Mouse (Mus musculus) embryonic facial prominence, embryonic 10.5 days (tissue): ENCODE results near the gene Dennd1a. TPM values are rescaled to one million over a fixed set of nuclear protein-coding genes. Genes with fewer than 3 reads are reported as not detected.

ENCODE experiments used
- DNase-seq: peaks from one replicate; pipeline ENCODE4 v3.0.0-alpha.2; 2017; ENCODE audit warnings: low spot score
- H3K27ac ChIP-seq: fragments of 300-500 bp; sonication (generic); replicated peaks from 2 replicates; pipeline ENCODE4 v1.5.1; 2016; ENCODE audit warnings: mild to moderate bottlenecking
- H3K27me3 ChIP-seq: fragments of 300-500 bp; sonication (generic); replicated peaks from 2 replicates; pipeline ENCODE4 v1.6.1; 2016; ENCODE audit warnings: low read depth, mild to moderate bottlenecking; ENCODE audit not compliant: poor library complexity, severe bottlenecking
- H3K36me3 ChIP-seq: fragments of 300-500 bp; sonication (generic); replicated peaks from 2 replicates; pipeline ENCODE4 v1.6.1; 2016; ENCODE audit warnings: mild to moderate bottlenecking, moderate library complexity
- H3K4me1 ChIP-seq: fragments of 300-500 bp; sonication (generic); 2 replicates; pipeline ENCODE4 v1.6.1; 2016
- H3K4me3 ChIP-seq: fragments of 300-500 bp; sonication (generic); 2 replicates; pipeline ENCODE4 v1.5.1; 2016; ENCODE audit warnings: mild to moderate bottlenecking, moderate library complexity
- H3K9me3 ChIP-seq: fragments of 300-500 bp; sonication (generic); 2 replicates; pipeline ENCODE4 v1.6.1; 2016; ENCODE audit warnings: mild to moderate bottlenecking
- WGBS: fragments of 180-500 bp; shearing (Covaris S2); methylation state at CpG from one replicate; pipeline ENCODE4 v1.1.7; 2016; 5-methylcytosine and 5-hydroxymethylcytosine counted together
- polyA plus RNA-seq: library from polyadenylated mRNA; unstranded; fragments of >200 nt; fragmentation: Nextera tagmentation; extraction: Ambion mirVana; gene quantifications from 2 replicates; pipeline ENCODE4 v1.2.1, GENCODE M21; 2016

Gene Dennd1a
- polyA plus RNA-seq, 1 experiment from 2014 or later = 13.7 TPM

GRCm38 (mm10) chr2:38144831-38145230, 142.4 kb downstream of the Dennd1a start:
- no peaks in the 10 kb centered on the region for H3K9me3 ChIP-seq
- H3K36me3 ChIP-seq = no peaks in the 10 kb centered on the region
- H3K27ac ChIP-seq = 0 out of 2 replicates have a peak overlapping the region, but pooled peaks have one; percentile 30
- no peak overlapping the region for H3K4me3 ChIP-seq
- H3K4me1 ChIP-seq = peaks cover 41% of the 10 kb centered on the region
- DNase-seq = no peak
- H3K27me3 ChIP-seq = no peaks in the 10 kb centered on the region

DNA sequence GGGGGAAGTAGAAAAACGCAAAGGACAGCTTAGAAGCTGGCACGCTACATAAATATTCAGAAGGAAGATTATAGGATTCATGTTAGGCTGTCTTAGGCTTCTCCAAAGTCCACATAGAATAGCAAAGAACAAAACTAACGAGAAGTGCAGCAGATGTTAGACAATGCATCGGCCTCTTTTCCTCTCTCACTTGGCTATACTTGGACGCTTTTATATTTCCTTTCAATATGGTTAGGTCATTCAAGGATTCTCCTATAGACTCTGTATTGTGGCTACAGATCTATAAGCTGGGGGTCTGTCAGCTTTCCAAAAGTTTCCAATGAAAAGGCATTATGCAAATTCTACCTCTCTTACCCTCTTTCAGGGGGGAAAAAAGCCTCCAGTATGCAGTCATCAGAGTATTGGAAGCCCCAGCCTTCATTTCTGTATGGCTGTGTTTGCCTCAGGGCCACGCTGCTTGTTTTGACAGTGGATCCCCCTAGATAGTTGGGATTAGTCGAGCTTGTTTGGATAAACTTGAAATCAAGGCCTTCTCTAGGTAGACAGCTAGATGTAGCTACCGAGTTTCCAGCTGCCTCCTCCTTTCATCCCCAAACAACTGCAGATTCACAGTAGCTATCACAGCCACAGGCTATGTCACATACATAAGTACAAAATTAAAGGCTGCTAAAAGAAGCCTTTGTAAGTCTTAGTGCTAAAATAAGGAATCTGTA, 143.0 kb downstream of the Dennd1a start:
- WGBS = 37% methylated on average over 8 of the region's 8 CpGs
- no peaks in the 10 kb centered on the region for H3K9me3 ChIP-seq
- H3K4me3 ChIP-seq = no peak overlapping the region
- H3K27me3 ChIP-seq = no peaks in the 10 kb centered on the region
- no peaks in the 10 kb centered on the region for H3K36me3 ChIP-seq
- DNase-seq = peak; percentile 15
- peaks cover 45% of the 10 kb centered on the region for H3K4me1 ChIP-seq
- 0 out of 2 replicates have a peak overlapping the region, but pooled peaks have one; percentile 30 for H3K27ac ChIP-seq

- Histone ChIP-seq H3K27ac (no peak overlapping the region), H3K4me1 (peaks cover 47% of the 10 kb centered on the region), H3K9me3 (no peaks in the 10 kb centered on the region), H3K4me3 (no peak overlapping the region), H3K27me3 (no peaks in the 10 kb centered on the region), H3K36me3 (no peaks in the 10 kb centered on the region)
- DNase-seq = no peak
- 40% methylated on average over 5 of the region's 5 CpGs for WGBS
Observed at GRCm38 (mm10) chr2:38142905-38143304, 144.3 kb downstream of the Dennd1a start.

GRCm38 (mm10) chr2:38142210-38142609, 145.0 kb downstream of the Dennd1a start:
- no peak for DNase-seq
- WGBS = 66% methylated on average over 2 of the region's 2 CpGs
- peaks cover 50% of the 10 kb centered on the region for H3K4me1 ChIP-seq

GRCm38 (mm10) chr2:38139536-38139935, 147.7 kb downstream of the Dennd1a start:
- H3K27me3 ChIP-seq = no peaks in the 10 kb centered on the region
- no peak for DNase-seq
- H3K4me1 ChIP-seq = peaks cover 39% of the 10 kb centered on the region
- 64% methylated on average over 3 of the region's 3 CpGs for WGBS
- no peak overlapping the region for H3K4me3 ChIP-seq
- no peaks in the 10 kb centered on the region for H3K9me3 ChIP-seq
- H3K36me3 ChIP-seq = no peaks in the 10 kb centered on the region
- no peak overlapping the region for H3K27ac ChIP-seq

More at GRCm38 (mm10) chr2:38142210-38142609, 145.0 kb downstream of the Dennd1a start:
- Histone ChIP-seq H3K36me3 (no peaks in the 10 kb centered on the region), H3K27ac (no peak overlapping the region), H3K9me3 (no peaks in the 10 kb centered on the region), H3K27me3 (no peaks in the 10 kb centered on the region), H3K4me3 (no peak overlapping the region)

GRCm38 (mm10) chr2:38137086-38137485, 150.1 kb downstream of the Dennd1a start:
- no peaks in the 10 kb centered on the region for H3K36me3 ChIP-seq
- WGBS = 43% methylated on average over 5 of the region's 5 CpGs
- H3K27me3 ChIP-seq = 0 out of 2 replicates have a peak, but pooled peaks cover 5% of the 10 kb centered on the region
- H3K9me3 ChIP-seq = no peaks in the 10 kb centered on the region
- peak; percentile 46 for DNase-seq
- peaks cover 21% of the 10 kb centered on the region for H3K4me1 ChIP-seq
- no peak overlapping the region for H3K27ac ChIP-seq
- no peak overlapping the region for H3K4me3 ChIP-seq

GRCm38 (mm10) chr2:38135427-38135826, 151.8 kb downstream of the Dennd1a start:
- Histone ChIP-seq H3K4me3 (no peak overlapping the region), H3K27me3 (0 out of 2 replicates have a peak, but pooled peaks cover 5% of the 10 kb centered on the region), H3K4me1 (peaks cover 20% of the 10 kb centered on the region), H3K27ac (no peak overlapping the region), H3K9me3 (no peaks in the 10 kb centered on the region), H3K36me3 (no peaks in the 10 kb centered on the region)
- no peak for DNase-seq
- 65% methylated on average over 3 of the region's 3 CpGs for WGBS

DNA sequence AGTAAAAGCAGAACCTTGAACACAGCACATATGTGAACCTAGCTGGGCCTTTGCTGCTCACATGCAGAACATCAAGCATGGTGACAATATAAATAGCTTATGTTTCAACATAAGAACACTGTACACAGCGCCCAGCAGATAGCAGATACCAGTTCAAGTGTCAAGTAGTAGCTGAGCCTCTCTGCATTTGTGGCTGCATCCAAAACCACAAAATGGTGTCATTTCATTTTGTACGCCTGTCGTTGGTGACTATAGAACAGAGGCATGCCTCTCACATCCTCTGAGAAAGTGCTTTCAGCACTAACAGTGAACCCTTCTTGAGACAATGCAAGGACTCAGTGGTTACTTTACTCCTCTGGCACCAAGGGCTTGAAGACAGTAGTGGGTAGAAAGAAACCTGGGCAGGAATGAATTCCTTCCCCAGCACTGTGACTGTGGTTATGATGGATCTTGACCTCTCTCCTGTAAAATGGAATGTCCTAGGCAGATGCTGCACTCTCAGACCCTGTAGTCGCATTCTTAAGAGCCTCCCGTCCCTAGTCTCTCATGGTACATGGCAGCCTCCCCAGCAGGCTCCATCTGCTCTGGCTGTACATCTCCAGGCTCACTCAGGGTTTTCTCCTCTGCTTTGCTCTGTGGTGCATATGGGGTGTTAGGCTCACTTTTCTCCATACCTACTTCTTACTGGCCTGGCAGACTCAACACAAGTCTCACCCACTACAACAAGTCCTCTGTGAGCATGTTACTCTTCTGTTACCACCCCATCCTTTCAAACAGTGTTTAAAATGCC, 154.0 kb downstream of the Dennd1a start:
- DNase-seq = no peak
- Histone ChIP-seq H3K4me1 (peaks cover 8% of the 10 kb centered on the region; the same call in 1 of the 2 replicates), H3K36me3 (no peaks in the 10 kb centered on the region), H3K27me3 (0 out of 2 replicates have a peak, but pooled peaks cover 5% of the 10 kb centered on the region), H3K27ac (no peak overlapping the region), H3K9me3 (no peaks in the 10 kb centered on the region), H3K4me3 (no peak overlapping the region)
- WGBS = 90% methylated on average over 5 of the region's 5 CpGs

- H3K9me3 ChIP-seq = no peaks in the 10 kb centered on the region
- H3K4me3 ChIP-seq = no peak overlapping the region
- 0 out of 2 replicates have a peak, but pooled peaks cover 5% of the 10 kb centered on the region for H3K27me3 ChIP-seq
- H3K27ac ChIP-seq = no peak overlapping the region
- DNase-seq = no peak
- H3K4me1 ChIP-seq = peaks cover 7% of the 10 kb centered on the region; the same call in 1 of the 2 replicates
- no peaks in the 10 kb centered on the region for H3K36me3 ChIP-seq
- 81% methylated on average over 1 of the region's 1 CpGs for WGBS
Observed at GRCm38 (mm10) chr2:38132233-38132822, 154.9 kb downstream of the Dennd1a start.

DNA sequence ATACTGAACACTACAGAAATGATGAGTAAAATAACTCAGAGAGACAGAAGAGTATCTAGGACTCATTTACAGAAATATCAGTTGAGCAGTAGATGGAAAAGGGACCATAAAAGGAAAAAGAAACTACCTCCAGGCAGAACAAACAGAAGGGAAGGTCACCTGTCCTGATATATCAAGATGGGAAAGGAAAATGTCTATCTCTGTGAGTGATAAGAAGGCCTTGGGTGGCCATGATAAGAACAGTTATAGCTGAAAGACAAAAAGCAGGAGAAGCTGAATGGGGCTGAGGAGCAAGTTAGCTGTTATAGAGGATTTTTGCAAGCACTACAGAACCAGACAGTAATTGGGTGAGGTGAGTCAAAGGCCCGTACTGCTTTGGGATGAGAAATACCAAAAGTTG, 155.7 kb downstream of the Dennd1a start:
- Histone ChIP-seq H3K27me3 (0 out of 2 replicates have a peak, but pooled peaks cover 5% of the 10 kb centered on the region), H3K4me1 (0 out of 2 replicates have a peak, but pooled peaks cover 3% of the 10 kb centered on the region), H3K9me3 (no peaks in the 10 kb centered on the region), H3K4me3 (no peak overlapping the region), H3K36me3 (no peaks in the 10 kb centered on the region), H3K27ac (no peak overlapping the region)
- 92% methylated on average over 1 of the region's 1 CpGs for WGBS
- DNase-seq = no peak

DNA sequence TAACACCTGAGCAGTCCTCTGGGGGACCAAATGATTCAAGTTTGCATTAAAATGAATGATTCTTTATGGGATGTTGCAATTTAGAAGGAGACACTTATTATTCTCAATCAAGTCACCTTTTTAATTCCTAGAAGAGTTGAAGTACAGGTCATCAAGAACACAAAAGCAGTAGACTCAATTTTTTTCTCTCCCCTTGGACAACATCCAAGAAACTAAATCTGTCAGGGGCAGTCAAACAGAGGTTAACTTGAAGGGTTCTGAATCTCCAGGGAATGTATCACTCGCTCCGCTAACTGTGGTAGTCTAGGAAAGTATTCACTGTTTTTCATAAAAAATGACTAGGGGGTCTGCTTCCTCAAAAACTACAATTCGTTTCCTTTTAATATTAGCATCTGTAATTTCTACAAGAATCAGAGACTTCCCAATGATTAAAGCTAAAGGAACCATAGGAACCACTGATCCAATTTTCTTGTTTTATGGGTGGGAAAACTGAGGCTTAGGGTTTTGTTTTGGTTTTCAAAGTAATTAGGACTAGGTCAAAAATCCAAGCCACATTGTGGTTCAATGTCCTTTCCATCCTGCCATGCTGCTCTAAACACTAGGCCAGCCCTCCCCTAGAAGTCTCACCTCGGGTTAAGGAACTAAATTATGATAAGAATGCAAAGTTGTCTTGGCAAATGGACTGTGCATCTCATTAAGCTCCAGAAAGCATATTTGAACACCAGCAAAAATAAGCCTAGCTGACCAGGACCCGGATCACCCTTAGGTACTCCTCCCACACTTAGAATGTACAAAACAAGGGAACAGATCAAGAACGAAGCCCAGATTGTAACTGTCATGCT, 157.0 kb downstream of the Dennd1a start:
- H3K27ac ChIP-seq = no peak overlapping the region
- WGBS = 81% methylated on average over 6 of the region's 6 CpGs
- no peaks in the 10 kb centered on the region for H3K4me1 ChIP-seq
- DNase-seq = no peak
- H3K36me3 ChIP-seq = no peaks in the 10 kb centered on the region
- no peak overlapping the region for H3K4me3 ChIP-seq
- H3K27me3 ChIP-seq = 0 out of 2 replicates have a peak, but pooled peaks cover 5% of the 10 kb centered on the region
- no peaks in the 10 kb centered on the region for H3K9me3 ChIP-seq

DNA sequence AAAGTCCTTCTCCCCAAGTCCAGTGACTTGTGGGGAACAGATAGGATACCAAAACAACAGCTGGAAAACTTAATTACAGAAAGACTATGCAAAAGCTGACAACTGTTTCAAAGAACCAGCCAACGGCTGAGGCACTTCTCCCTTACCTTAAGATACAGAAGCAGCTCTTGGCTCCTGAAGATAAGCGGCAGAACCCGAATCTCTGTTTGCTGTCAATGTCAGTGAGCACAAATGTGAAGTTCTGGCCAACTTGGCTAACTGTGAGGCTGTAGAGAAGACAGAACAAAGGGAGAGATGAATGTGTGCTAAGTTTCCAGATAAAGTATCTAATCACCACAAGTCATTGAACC, 160.8 kb downstream of the Dennd1a start:
- Histone ChIP-seq H3K36me3 (0 out of 2 replicates have a peak, but pooled peaks cover 3% of the 10 kb centered on the region), H3K27ac (no peak overlapping the region), H3K9me3 (no peaks in the 10 kb centered on the region), H3K4me3 (no peak overlapping the region), H3K27me3 (no peaks in the 10 kb centered on the region), H3K4me1 (no peaks in the 10 kb centered on the region)
- DNase-seq = no peak
- WGBS = 73% methylated on average over 3 of the region's 3 CpGs
